Mouse (Mus musculus): ENCODE data around the gene Fbxo7.

Gene Fbxo7

DNA sequence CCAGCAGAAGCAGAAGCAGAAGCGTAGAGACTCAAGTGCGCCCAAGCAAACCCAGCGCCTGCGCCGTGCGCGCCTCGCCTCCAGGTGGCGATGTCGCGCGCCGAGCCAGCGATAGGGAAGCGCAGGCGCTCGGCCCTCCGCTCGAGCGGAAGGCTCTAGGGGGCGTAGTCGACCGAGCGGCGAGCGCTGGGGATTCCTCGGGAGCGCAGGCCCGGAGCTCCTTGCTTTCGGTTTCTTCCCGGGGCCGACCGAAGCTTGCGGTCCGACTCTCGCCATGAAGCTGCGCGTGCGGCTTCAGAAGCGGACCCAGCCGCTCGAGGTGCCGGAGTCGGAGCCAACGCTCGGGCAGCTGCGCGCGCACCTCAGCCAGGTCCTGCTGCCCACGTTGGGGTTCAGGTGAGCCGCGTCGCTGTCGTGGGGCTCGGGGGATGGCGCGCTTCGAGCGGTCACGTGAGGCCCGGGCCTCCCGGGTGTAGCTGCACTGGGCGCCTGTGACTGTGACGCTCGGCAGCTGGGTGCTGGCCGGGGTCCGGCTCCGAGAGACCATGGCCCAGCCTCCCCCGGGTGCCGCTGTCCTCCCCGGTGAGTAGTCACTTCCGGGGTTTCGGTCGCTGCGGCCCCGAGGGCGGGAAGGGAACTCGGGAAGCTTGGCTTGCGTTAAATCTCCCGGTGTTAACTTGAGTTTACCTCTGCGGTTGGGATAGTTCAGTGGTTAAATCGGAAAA lies at the start of gene Fbxo7:
TSS of gene Fbxo7 (plus strand) at position 224 of the 725 bp plus-strand sequence.
- peak; percentile 94 for DNase-seq

DNA sequence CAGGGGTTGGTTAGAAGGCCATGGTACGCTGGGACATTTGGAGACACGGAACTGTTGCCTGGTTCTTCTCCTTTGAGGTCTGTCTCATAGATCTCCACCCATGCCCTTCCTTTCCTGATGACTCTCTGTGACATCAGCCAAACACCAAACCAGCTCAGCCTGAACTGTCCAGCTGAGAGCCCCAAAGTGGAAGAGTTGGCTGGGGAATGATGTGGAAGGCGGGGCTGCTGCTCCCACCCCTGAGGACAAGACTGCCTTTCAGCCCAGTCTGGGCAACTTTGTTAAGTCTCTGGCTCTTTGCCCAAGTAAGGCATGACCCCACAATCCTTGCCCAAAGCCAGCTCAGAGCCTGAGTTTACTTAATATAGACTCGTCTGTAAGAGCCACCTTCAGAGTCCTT lies 48.9 kb upstream of the Fbxo7 start:
- DNase-seq, result no peak

DNA sequence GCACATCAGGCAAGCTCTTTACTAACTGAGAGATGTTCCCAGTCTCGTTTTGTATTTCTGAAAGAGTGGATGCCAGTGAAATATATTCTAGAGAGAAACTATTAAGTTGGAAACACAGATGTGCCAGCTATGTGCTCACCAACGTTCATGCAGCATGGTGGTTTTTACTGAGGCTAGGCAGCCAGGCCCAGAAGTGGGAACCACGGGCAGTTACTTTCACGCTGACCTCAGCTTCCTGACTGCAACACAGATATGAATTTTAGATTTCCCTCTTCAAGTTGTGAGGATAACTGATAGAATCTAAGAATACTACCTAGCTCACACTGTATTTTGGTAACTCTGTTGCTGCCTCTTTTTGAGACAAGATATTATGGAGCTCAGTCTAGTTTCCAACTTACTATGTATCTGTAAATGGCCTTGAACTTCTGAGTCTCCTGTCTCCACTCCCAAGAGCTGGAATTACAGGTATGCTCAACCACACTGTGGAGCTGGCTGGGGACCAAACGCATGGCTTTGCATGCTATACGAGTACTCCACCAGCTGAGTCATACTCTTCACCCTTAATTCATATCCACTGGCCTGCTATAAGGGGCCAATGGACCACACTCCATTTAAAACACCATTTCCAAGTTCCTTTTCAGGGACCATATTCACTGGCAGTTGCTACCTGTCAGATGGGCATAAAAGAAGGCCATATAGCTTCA lies 32.2 kb upstream of the Fbxo7 start:
- no peak for DNase-seq

DNA sequence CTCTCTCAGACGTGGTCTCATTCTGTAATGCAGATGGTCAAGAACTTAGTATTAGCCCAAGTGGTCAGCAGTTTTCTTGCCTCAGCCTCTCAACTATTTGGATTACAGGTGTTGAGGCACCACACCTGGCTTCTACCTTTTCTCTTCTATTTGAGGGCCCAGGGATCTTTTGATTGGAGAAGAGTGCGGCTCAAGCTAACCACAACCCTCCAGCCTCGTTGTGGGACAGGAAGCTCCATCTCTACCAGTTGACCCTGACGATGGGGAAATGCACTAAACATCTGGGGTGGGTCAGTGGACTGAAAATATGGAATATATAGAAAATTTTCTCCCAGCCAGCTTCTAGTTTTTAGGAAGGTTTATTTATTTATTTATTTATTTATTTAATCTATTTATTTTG lies 29.4 kb upstream of the Fbxo7 start:
- DNase-seq, result no peak

DNA sequence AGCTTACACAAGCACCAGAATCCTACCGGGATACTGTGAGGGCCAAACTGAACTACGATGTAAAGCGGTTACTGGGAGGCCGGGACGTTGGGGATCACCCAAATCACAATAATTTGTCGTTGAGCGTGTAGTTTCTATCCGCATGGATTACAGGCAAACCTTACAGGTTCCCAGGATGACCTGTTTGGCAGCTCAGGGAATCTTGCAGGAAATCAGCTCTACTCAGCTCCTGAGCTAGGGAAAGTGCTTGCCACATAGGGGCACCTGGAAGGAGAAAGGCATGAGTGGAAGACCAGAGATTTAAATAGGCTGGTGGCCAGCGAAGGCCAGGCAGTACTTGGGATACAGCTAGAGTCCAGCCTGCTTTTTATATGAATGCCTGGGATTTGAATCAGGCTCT lies 27.9 kb upstream of the Fbxo7 start:
- DNase-seq, result no peak

DNA sequence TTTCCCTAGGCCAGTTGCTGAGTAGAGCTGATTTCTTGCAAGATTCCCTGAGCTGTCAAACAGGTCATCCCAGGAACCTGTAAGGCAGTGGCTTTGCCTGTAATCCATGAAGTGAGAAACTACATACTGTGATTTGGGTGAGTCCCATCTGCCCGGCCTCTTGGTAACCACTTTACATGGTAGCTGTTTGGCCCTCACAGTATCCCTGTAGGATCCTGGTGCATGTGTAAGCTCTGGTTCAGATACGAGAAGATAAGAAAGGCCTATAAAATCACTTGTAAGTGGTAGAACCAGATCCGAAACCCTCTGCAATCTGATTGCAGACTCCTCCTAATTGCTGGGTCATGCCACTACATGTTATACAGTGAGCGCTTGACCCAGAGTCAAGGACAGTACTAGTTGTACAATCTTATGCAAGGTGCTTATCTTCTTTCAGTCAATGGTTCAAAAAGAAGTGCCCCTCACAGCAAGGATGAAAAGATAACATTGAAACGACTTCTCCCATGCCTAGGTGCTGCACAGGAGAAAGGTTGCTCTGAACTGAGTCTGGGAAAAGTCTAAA lies 27.1 kb upstream of the Fbxo7 start:
- no peak for DNase-seq

DNA sequence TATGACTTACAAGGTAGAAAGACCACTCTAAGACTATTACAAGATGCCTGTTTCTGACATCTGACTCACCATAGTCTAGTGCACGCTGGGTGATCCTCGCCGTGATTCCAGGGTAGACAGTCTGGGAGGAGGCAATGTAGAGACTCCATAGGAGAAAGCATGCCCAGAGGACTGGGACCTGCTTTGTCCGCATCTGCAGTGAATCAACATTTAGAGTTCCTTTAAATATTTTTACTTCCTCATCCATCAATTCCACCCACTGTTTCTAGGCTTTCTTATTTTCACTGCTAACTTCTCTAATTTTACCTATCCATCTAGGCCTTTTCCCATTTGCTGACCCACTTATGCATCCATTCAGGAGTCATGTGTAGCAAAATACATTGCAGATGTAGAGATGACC lies 21.3 kb upstream of the Fbxo7 start:
- DNase-seq, result no peak

DNA sequence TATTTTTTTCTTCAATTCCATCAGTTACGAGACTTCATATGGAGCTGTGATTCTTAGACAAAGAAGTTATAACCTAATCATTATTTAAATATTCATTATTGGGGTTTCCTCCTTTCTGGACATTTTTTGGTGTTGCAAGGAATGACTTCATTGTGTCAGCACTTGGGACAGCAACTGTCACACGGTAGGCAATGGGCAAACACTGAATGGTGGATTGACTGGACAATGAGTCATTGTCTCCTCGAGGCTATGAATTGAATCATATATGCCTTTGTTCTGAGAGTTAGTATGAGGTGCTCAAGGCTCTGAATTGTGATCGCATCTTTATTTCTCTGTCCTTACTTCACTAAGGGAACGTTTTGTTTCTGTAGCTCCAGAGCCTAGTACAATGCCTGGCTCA lies 15.3 kb upstream of the Fbxo7 start:
- DNase-seq, result no peak

DNA sequence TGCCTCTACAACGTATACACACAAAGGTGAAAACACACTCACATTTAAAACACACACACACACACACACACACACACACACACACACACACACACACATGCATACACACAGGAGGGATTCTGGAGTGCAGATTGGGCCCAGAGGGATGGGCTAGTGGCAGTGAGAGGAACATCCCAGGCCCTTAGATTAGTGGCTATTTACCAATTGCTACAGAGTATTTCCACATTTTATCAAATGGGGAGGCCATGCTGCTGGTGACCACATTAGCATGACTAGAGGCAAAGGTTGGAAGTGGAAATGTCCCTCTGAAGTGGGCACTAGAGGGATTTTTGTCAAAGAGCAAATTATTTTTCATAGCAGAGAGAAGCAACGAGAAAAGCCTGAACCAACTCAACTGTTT lies 12.1 kb upstream of the Fbxo7 start:
- no peak for DNase-seq

DNA sequence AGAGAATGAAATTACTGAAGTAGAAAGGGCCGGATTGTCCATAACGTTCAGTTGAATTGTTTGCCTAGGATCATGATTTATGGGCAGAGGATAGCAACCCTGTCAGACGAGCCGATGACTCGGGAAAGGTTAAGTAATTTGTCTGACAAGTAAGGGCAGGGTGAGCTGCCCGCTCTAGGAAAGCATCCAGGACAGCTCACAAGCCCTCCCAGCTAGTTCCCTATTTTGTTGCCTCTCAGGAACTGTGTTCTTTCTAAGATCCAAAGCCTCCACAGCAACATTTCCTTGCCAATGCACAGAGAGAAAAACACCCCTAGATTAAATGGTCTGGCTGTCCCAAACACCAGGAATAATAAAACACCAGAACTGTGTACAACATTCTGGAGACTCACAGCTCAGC lies 11.1 kb upstream of the Fbxo7 start:
- no peak for DNase-seq

DNA sequence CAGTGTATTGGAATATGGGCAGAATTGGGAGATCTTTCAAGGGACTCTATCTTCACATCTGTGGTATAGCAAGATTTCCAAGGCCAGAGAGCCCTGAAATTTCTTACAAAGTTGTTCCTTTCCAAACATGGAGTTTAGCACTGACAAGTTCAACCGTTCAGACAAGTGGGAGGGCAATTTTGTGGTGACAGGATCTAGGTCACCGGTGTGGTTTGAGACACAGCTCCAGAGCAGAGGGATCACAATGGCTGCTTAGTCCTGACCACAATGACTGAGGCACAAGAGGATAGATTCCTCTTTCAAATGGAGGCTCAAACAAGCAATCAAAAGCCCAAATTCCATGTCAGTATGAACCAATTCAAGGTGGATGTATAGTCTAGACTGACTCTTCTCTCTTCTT lies 10.6 kb upstream of the Fbxo7 start:
- DNase-seq, result no peak

DNA sequence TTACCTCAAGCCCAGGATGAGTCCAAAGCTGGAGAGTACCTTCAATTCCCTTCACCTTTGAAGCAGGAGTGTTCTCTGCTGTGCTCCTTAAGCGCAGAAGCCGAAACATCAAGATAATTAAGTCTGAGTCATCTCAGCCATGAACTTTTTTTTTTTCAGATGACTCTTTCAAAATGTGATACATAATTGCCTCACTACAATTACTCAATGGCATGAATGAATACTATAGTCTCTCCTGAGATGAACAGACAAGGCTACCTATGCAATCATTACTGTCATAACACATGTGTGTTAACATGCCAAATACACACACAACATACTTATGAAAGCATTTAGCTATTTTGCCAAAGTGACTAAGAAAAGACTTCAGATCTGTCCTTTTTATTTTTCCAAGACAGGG lies 10.0 kb upstream of the Fbxo7 start, which contains the start of gene Bpifc:
TSS of gene Bpifc (minus strand) at position 115 of the 400 bp plus-strand sequence.
- DNase-seq, result no peak

DNA sequence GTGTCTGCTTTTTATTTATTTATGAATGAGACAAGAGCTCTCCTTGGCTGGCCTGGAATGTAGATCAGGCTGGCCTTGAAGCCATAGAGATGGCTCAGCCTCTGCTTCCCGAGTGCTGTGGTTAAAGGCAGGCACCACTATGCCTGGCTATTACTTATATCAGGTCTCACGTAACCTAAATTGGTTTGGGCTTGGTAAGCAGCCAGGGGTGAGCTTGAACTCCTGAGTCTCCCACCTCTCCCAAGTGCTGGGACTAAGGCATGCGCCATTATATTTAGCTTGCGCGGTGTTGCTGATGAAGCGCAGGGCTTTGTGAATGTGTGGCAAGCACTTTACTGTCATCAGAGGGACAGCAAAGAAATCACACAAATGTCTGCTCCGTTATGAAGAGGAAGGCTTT lies 4.0 kb upstream of the Fbxo7 start:
- no peak for DNase-seq

DNA sequence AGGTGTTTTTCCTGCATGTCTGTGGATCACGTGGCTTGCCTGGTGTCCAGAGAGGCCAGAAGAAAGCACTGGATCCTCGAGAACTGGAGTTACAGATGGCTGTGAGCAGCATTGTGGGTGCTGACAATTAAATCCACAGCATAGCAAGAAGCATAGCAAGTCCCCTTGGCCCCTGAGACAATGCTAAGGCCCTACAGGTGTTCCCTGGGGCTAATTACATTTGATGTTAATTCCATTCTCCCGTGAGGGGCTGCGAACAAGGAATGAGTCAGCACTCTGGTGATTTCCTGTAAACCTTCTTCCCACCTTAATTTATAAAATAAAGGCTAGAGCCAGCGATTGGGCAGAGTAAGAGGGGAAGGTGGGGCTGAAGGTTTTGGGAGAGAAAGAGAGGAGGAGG lies 3.0 kb upstream of the Fbxo7 start:
- no peak for DNase-seq

DNA sequence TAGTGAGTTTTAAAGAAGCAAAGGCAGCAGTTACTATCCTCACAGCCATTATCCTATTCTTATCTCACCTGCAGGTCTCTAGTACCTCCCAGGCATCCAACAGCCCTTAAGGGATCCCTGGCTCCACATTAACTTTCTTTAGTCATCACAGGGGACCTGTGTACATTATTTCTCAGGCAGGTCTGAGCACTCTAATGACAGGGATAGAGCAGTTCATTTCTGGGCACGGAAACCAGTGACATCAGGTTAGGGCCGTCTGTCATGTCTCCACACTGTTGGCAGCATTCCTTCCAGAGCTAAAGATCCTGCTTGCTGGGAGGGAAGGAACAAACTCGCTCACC lies 394 bp upstream of the Fbxo7 start:
- no peak for DNase-seq

DNA sequence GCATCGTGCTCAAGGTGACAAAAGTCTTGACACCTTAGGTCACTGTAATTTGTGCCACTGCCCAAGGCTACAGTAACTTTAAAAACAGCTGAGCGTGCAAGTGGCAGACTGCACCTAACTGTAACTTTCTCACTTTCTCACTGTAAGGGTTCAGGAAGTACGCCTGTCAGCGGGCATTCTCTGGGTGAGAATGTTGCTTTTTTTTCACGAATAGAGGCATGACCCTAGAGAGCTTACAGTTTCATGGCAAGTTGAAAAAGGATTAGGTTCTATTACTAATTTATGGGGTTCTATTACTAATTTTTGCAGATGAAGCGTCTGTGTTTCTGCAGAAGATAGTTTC lies 673 bp downstream of the Fbxo7 start:
- DNase-seq, result no peak

DNA sequence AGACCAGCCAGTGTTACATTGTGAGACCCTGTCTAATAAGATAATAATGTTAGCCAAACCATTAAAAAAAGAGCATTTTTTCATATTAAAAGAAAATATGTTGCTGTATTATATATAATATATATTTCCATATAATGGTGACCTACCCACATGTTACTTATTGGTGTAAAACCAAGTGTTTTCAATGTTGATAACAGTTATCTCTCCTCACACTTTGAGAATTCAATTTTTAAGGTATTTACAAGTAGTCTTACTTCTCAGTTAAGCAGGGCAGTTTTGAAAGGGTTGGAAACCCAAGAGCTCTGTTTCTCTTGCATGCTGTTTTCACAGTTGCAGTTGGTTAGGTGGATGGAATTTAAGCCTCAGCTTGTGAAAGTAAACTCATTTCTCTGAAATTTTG lies 1.4 kb downstream of the Fbxo7 start:
- DNase-seq, result no peak

DNA sequence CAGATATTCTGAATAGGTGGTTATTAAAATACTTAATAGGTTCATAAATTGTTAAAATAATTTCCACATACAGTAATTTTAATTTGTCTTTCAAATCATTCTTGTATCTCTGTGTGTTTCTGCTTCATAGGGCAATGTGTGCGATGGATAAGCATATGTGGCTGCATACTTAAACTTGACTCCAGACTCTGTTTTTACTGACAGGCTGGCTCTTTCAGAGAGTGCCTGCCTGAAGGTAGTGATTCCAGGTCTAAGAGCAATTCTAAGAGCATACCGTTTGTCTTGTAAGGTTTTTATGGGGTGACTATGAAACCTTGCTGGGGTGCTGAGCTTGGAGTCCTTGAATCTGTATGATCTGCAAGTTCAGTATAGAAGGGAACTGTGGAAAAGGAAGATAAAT lies 4.1 kb downstream of the Fbxo7 start:
- DNase-seq, result peak; percentile 33

DNA sequence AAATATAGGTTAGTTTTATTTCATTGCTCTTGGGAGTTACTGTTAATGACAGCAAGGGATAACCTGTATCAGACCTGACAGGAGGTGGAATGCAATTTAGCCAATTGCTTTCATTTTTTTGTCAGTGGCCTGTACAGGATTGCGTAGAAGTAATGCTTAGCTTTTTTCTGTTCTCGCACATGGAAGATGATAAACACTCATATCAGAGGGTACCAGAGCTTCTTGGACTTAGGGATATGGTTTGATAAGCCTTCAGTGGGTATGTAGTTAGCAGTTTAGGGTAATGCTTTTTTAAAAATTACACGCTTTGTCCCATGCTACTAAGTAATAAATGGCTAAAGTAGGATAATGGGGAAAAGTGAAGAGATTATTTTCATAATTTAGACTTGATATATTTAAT lies 4.6 kb downstream of the Fbxo7 start:
- DNase-seq, result no peak

DNA sequence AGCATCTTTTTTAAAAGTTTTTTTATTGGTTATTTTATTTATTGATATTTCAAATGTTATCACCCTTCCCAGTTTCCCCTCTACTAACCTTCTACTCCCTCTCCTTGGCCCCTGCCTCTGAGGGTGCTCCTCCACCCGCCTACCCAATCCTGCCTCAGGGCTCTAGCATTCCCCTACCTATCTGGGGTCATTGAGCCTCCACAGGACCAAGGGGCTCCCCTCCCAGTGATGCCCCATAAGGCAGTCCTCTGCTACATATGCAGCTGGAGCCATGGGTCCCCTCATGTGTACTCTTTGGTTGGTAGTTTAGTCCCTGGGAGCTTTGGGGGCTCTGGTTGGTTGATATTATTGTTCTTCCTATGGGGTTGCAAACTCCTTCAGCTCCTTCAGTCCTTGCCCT lies 5.0 kb downstream of the Fbxo7 start:
- peak; percentile 36 for DNase-seq

DNA sequence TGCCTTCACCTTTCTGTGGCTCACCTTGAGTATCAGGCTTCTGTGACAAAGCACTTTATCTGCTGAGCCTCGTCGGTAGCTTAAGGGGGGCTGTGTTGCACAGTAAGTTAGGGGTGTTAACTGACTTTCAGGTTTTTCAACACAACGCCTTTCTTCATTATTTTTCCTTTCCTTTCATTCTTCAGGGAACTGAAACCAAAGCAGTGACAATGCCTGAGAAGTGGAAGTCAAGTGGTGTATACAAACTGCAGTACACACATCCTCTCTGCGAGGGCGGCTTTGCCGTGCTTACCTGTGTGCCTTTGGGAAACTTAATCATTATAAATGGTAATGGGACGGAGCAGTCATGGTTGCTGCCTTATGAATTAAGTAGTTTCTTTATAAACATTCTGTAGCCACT lies 9.0 kb downstream of the Fbxo7 start:
- no peak for DNase-seq

DNA sequence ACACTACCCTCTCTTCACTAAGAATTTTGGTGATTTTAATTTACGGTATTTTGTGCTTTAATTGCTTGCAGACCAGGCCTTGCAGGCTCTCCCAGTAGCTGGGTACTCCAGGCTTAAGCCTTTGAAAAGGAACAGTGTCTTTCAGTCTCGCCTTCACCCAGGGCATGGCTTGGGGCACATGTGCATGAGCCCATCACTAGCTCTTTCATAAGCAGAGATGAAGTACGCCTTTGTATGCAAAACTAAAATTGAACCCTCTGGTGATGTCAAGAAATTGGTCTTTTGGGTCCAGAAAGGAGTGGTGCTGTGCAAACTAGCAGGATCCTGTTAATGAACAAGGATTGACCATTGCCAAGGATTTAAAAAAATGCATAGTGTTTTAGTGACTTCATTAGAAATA lies 10.7 kb downstream of the Fbxo7 start:
- DNase-seq, result no peak

DNA sequence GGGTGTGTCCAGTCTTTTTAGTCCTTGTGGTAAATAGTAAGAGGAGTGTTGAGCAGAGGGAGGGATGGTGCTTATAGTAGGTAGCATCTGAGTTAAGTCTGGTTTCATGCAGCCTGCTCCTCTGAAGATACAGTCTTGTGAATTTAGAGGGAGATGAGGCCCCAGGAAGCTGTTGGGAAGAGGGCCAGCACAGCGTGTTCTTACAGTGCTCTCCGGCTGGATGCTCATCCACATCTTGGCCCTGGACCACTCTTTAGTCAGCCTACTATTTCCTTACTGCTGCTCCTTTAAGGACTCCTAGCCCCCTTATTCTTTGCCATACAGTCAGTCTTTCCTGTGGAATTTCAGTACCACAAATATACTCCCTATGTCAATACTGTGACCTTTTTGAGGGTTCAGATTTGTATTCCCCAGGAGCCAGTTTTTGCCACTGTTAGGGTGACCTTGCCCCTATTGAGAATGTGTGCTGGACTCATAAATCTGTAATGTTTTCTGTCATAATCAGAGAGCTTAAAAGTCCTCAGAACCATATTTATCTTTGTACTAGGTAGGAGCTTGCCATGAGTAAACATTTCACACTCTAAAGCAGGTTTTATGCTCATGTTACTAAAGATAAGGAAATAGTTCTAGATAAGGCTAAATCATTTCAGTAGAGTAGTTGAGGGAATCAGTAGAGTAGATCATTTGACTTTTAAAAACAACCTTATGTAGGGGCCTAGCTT lies 12.4 kb downstream of the Fbxo7 start:
- no peak for DNase-seq

DNA sequence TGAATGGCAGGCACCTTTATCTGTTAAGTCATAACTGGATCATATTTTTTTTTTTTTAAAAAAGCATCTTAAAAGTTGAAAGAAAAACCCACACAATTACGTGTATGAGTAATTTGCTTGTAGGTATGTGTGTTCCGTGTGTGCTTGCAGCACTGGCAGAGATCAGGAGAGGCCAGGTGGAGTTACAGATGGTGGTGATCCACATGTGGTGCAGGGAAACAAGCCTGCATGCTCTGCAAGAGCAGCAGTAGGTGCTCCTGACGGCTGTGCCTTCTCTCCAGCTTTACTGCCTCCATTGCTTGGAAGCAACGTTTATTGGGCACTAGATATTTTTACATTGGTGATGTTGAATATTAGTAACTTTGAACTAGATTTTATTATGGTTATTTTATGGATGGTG lies 21.9 kb downstream of the Fbxo7 start:
- no peak for DNase-seq

Measured in liver (tissue).